Mouse (Mus musculus) liver (tissue): Measurements from ENCODE around the gene Arl10.

Experiments used
- DNase-seq: peaks from one replicate; pipeline ENCODE4 v3.0.0-alpha.2; 2020; ENCODE audit warnings: mixed read lengths

Arl10 gene

GRCm38 (mm10) chr13:54574854-54575481 lies at the start of gene Arl10:
TSS of gene Arl10 (plus strand) at chr13:54575015.
- DNase-seq: peak; percentile 71

DNA sequence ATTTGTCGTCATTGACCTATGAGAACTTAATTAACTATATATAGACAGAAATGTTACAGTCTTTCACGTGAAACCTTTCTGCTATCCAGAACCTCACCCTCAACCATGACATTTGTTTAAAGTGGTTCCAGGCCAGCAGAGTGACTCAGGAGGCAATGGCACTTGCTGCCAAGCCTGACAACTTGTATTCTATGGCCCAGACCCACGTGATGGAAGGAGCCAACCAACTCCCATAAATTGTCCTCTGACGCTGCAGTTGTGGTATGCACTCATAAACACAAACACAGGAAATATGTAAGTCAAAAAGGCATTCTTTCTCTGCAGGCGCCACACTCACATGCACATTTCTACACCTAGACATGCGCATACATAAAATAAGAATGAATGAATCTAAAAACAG lies 47.7 kb upstream of the Arl10 start:
- DNase-seq: no peak

DNA sequence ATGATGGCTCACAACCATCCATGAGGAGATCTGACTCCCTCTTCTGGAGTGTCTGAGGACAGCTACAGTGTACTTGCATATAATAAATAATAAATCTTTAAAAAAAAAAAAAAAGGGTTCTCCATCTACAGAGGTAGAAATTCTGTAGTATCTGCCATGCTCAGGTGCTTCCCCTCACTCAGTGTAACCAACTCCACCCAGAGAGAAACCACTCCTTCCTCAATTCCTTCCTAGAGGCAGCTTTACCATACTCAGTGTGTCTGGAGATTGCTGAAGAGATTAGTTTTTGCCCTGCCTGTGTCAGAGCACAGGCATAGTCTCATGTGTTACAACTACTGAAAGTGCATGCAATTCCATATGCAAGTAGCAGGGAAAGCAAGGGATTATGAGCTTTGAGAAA lies 42.7 kb upstream of the Arl10 start:
- DNase-seq: no peak

DNA sequence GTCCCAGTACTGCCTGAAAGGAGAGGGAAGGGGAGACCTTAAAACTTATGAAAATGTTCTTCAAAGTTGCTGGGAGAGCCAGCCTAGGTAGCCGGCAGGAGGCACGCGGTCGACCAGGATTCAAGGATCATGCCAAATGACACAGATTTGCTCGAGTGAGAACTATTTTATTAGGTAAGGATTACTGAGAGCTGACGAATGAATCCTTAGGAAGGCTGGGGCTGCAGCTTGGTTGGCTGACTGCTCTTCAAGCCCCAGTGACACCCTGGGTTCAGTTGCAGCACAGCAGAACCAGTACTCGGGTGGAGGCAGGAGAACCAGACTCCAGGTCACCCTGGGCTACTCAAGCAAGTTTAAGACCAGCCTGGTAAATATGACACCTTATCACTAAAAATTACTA lies 26.8 kb upstream of the Arl10 start:
- no peak for DNase-seq

DNA sequence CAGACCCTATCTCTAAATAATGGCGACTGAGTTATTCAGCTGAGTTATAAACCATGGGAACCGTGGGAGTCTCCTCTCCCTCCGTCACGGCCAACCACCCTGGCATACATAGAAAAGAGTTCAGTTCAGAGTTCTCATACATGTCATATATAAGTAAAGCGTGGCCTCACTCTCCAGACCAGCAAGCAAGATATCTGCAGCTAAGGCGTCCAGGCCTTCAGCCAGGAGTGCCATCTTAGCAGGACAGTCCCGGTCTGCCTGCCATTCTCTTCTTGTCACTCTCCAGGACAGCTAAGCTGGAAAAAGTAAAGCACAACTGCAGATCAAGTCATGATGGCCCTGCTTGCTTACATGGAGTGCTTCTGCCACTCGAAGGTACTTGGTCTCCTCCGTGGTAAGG lies 18.6 kb upstream of the Arl10 start:
- DNase-seq: no peak

DNA sequence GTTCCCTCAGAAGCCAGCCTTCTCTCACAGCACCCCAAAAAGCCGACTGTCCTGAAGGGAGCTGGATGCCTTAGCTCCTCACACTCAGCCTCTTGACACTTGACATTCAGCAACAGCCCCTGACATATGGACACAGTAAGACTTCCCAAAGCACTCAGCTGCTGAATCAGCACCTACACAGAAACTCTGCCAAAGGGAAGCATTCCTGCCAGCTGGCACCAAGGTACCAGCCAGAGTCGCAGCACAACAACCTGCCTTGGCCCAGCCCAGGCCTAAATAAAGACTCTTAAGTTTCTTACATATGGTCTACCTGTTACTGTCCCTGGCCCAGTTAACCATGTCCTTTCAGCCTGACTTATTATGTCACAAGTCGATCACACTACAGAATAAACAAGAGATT lies 18.0 kb upstream of the Arl10 start:
- DNase-seq: no peak

GRCm38 (mm10) chr13:54557652-54558051 lies 17.2 kb upstream of the Arl10 start:
- no peak for DNase-seq

DNA sequence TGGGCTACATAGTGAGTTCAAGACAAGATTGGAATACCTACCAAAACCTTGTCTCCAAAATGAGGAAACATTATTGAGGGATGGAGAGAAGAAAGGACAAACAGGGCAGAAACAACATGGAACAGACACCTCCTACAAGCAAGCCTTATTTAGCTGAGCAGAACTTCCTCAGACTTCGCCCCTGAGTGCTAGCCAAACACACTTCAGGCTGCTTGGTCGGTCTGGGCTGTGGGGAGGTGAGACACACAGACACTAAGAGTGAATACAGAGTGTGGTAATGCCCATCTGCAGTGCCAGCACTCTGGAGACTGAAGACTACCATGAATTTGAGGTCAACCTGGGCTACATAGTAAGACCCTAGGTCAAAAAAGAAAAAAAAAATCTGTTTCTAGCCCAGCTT lies 15.2 kb upstream of the Arl10 start:
- no peak for DNase-seq

- DNase-seq: no peak
These were observed 14.2 kb upstream of the Arl10 start for GRCm38 (mm10) chr13:54560608-54561007.

DNA sequence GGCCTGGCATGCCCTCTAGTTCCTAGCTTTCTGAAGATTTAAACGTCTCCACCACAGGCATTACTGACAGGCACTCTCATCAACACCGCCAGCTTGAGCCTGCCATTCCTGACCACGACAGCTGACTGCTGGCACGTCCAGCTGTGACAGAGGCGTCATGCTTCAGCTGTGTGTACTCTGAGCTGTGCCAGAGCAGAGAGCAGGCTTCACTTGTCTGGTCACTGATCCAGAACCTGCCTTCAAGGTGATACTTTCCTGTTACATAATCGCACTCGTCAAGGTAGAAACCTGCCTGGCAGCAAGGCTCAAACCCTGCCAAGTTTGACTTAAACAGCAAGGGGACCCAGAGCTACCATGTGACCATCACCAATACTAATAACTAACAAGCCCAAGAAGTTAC lies 12.3 kb upstream of the Arl10 start:
- no peak for DNase-seq

GRCm38 (mm10) chr13:54564232-54565200 lies 10.3 kb upstream of the Arl10 start:
- peak; percentile 27 for DNase-seq

GRCm38 (mm10) chr13:54565201-54565581 lies 9.6 kb upstream of the Arl10 start, which contains the start of gene 4833439L19Rik:
TSS of gene 4833439L19Rik (minus strand) at chr13:54565435.
- peak; percentile 94 for DNase-seq

DNA sequence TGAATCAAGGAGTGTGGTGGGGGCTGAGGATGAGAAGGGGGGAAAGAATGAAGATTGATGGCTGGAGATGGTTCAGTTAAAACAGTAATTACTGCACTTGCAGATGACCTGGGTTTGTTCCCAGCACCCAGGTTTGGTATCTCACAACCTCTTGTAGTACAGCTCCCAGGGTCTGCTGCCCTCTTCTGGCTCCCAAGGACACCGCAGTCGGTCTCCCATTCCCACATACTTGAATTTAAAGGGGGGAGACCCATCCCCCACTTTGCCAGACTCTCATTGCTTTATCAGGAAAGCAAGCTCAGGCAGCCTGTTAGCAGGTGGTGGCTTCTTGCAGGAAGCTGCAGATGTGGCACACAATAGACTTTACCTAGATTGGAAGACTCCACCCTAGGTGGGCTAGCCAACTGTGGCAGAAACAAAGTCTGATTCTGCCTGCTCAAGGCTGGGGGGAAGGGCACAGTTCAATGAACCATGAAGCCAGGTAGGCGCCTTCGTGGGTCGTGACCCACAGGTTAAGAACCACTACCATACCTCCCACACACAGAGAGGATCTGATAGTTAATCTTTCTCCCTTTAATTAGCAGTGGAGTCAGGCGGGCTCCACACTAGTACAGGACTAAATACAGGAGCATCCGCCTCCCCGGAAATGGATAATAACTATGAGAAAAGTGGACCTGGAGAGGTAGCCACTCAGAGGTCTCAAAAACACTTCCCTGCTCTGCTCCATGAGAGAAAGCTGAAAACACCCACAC lies 9.0 kb upstream of the Arl10 start:
- peak; percentile 67 for DNase-seq

DNA sequence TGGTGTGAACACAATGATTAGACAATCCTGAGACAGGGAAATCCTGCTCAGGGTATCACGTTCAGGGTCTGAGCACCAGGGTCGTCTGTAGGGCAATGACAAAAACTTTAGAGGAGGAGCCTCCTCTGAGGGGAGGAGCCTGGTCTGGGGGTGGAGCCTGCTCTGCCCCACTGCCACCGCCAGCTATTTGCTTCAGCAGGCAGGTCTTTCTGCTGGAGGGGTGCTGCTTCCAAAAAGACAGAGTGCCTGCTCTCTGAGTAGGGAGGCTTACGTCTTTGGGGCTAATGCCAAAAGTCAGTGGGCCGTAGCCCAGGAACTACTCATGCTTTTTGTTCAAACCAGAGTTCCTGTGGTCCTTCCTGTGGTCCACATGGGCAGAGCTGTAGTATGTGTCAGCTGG lies 6.4 kb upstream of the Arl10 start:
- DNase-seq: peak; percentile 43

- DNase-seq: peak; percentile 41
These were observed 5.5 kb upstream of the Arl10 start for GRCm38 (mm10) chr13:54569282-54569681.

GRCm38 (mm10) chr13:54570736-54571135 lies 4.1 kb upstream of the Arl10 start:
- no peak for DNase-seq

GRCm38 (mm10) chr13:54571637-54572036 lies 3.2 kb upstream of the Arl10 start:
- no peak for DNase-seq

- no peak for DNase-seq
These were observed 2.2 kb upstream of the Arl10 start for GRCm38 (mm10) chr13:54572621-54573020.

DNA sequence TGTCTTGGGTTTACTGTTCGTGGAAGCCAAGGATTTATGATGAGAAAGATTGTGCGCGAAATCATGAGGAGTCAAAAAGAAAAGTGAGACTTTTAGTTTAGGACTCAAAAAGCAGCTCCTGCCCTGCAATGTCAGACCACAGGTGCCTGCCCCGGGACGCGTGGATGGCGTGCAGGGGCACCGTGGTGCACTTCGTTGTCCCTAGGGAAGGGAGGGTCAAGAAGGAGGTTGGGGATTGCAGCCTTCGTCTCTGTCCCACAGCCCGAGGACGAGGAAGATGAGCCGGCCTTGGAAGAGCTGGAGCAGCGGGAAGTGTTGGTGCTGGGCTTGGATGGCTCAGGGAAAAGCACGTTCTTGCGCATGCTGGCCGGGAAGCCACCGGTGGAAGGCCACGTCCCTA lies 674 bp downstream of the Arl10 start:
- DNase-seq: no peak

GRCm38 (mm10) chr13:54577652-54578507 lies 3.1 kb downstream of the Arl10 start:
- peak; percentile 15 for DNase-seq

DNA sequence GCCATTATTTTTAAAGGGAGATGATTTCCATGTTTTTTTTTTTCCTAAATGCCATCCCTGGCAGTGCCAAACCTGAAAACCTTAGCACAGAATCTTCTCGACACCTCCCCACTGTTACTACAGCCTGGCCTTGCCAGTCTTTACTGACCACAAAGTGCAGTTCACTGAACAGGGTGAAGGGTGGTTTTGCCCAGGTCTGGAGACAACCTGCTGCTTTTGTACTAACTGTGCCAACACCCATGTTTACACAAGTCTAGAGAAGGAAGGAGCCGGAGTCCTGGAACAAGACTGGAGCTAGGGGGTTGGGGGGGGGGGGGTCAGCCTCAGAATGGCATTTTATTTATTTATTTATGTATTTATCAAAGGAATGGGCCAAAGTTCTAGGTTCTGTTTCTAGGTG lies 6.6 kb downstream of the Arl10 start:
- DNase-seq: no peak

DNA sequence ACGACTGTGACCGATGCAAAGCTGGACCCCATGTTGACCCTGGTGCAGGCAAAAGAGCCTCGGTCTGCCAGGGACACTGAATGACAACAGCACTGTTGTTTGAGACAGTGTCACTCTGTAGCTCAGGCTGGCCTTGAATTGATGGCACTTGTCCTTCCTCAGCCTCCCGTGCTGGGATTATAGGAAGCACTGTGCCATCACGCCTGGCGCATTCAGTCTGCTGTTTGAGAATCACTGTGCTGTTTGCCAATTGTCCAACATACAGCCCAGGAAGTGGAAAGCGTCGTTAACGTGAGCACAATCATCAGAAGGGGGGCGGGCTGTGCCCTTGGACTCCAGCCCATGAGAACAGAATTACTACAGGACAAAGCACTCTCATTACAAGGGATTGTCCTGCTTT lies 7.3 kb downstream of the Arl10 start:
- DNase-seq: no peak
